Mouse (Mus musculus): ENCODE measurements at regions not wholly inside any gene's neighbourhood (a gene's known extent, or its start where the extent isn't known, plus 50 kb on each side); places are given as distances from the start of the nearest gene placed in this dataset.
A peak's percentile ranks its signal among the peaks of the same experiment; 100 is the strongest.

DNA sequence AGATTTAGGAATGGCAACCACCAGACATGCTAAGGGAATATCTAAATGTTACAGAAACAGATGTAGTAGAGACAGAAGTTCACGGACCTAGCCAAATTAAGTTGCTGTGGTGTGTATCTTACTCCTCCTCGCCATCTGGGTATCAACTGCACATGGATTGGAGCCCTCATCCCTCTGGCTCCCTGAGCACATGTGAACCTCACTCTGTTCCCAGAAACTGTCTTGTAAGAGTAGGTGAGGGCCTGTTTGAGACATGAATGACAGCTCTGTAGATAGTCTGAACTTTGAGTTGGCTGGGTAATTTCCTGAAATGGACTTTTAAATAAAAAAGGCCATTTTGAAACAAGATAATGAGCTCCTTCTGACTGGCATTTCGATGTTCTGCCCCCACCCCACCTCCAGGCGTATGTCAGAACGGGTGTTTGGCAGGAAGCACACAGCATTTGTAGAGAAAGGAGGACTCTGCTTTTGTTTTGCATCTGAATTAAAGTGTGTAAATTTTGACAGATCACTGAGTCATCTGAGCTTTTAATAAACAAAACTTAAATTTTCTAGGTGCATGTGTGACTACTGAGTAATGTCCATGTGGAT lies 196.9 kb upstream of the Cep126 start:
- no peak for DNase-seq

DNA sequence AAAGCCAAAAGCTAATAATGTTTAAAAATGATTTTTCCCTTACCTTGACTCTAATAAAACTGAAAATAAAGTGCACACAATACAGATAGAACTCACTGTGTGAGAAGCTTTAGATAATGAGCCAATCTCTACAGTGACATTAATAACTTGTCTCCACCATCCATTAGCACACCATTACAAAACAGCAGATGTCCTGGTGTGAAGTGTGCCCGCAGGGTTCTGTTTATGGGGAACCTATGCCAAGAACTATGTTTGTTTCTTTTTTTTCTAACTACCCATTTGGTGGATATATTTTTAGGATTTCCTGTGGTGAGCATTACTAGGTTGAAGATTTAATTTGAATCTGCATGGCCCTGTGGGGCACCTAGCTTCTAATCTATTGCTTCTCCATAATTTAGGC lies 203.3 kb upstream of the Trpc6 start:
- peak; percentile 6 to 11 for DNase-seq

- DNase-seq, result no peak
These were observed 192.9 kb upstream of the Trpc6 start for GRCm38 (mm10) chr9:8351071-8351470.
